Mouse (Mus musculus) cortical plate, adult 2 months (tissue): ENCODE measurements around the gene Def6.

Experiments used
- CTCF ChIP-seq: fragments of 200-500 bp; IDR thresholded peaks from 2 replicates; pipeline ENCODE4 v1.5.1; 2011; ENCODE audit warnings: mild to moderate bottlenecking, control low read depth, low read length; ENCODE audit not compliant: insufficient read depth; ENCODE audit errors: extremely low read depth
- POLR2A ChIP-seq: fragments of 200-500 bp; IDR thresholded peaks from 2 replicates; pipeline ENCODE4 v1.6.1; 2011; ENCODE audit warnings: mild to moderate bottlenecking, low read length, control low read depth; ENCODE audit not compliant: insufficient read depth; ENCODE audit errors: extremely low read depth

- TF ChIP-seq CTCF: no peak
- no peak for TF ChIP-seq POLR2A
These were observed 27.1 kb downstream of the Def6 start for GRCm38 (mm10) chr17:28234641-28235040.
